Mouse (Mus musculus): ENCODE measurements around the gene Dnah17. TPM values are rescaled to one million over a fixed set of nuclear protein-coding genes. Genes with fewer than 3 reads are reported as not detected.

Dnah17 gene
- polyA plus RNA-seq, 1 experiment from 2014 or later = 0.06 TPM

DNA sequence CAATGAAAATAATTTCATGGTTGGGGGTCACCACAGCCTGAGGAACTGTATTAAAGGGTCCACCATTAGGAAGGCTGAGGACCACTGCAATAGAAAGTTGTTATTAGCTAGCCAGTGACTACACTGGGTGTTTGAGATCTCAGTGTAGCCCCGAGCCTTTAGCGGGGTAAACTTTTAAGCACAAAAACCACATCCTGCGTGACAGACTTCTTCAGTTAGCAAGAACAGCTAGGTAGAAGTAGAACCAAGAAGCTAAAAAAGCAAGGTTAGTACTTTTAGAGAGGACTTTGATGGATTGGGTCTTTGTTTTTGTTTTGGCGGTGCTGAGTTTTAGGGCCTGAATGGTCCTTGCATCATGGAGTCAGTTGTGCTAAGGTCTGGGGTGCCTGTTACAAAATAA, 13.3 kb upstream of the Dnah17 start:
- H3K27ac ChIP-seq = no peak overlapping the region
- WGBS = 93% methylated on average over 4 of the region's 4 CpGs

DNA sequence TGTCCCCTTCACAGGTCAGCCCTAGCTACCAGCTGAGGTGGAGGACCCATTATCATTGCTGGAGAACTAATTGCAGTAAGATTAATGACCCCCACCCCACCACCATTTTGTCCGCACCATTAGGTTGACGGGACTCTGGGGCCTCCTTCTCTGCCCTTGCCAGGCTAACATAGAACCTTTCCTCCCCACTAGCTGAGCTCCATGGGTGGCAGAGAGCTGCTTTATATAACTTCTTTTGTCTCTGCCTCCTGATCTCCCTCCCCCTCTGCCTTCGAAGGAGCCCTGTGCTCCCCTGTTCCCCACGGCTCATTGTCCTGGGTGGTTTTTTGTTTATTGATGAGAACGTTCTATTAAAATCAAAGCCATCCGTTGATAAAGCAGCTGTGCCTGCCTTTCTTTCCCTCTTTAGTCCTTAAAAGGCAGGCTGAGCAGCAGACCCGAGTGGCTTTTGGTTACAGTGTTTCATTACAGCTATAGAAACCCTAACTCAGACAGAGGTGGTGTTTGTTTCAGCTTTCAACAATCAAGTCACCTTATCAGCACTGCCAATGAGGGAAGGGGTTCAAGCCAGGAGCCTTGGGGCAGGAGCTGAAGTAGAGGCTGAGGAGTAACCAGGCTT, 12.2 kb upstream of the Dnah17 start:
- no peaks in the 10 kb centered on the region for H3K9me3 ChIP-seq (replicated peaks)
- ATAC-seq (replicated peaks; ENCODE audit: insufficient number of reproducible peaks, insufficient read depth, low FRiP score, low read depth) = no peak
- H3K9ac ChIP-seq = no peak overlapping the region
- no peaks in the 10 kb centered on the region for H3K27me3 ChIP-seq
- H3K27ac ChIP-seq = peak overlapping the region; percentile 38; the same call in 1 of the 2 replicates
- peaks cover 23% of the 10 kb centered on the region for H3K4me1 ChIP-seq (replicated peaks)
- H3K4me2 ChIP-seq = no peak overlapping the region
- 33% methylated on average over 7 of the region's 7 CpGs for WGBS
- H3K36me3 ChIP-seq = no peaks in the 10 kb centered on the region
- no peak overlapping the region for H3K4me3 ChIP-seq

More for the DNA sequence above, 13.3 kb upstream of the Dnah17 start:
- Histone ChIP-seq H3K36me3 (no peaks in the 10 kb centered on the region), H3K9me3 (replicated peaks) (no peaks in the 10 kb centered on the region), H3K4me1 (replicated peaks) (peaks cover 23% of the 10 kb centered on the region), H3K27me3 (no peaks in the 10 kb centered on the region), H3K9ac (no peak overlapping the region), H3K4me3 (no peak overlapping the region), H3K4me2 (no peak overlapping the region)
- ATAC-seq (replicated peaks; ENCODE audit: insufficient number of reproducible peaks, insufficient read depth, low FRiP score, low read depth) = no peak

DNA sequence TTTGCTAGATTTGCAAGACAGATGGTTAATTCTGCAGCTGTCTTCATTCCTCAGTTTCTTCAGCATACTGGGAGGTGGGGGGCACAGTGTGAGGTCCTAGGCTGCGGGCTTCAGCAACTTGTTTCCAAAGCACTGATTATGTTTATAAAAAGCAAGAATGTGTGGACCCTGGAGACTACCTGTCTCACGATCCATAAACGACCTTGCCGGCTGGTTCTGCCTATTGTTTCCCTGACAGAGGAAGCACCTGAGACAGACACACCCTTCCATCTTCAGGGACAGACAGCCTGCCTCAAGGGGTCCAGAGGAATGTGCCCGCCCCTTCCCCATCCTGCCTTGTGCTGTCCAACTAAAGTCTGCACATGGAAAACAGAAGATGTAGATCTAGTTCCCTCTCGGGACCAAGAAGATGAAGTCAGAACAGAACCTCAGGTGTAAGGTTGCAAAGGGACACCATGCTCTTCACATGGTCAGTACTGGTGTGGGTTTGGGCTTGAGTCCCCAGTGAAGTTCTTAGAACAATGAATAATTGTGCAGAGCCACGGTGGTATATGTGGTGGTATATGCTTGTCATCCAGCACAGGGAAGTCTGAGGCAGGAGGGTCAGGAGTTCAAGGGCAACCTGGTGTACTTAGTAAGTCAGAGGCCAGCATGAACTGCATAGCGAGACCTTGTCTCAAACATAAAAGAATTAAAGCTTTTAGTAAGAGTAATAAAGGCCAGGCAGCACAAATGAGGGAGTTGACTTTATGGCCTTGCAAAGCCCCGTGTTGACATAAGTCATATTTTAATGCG, 10.5 kb upstream of the Dnah17 start:
- Histone ChIP-seq H3K9ac (no peak overlapping the region), H3K4me2 (no peak overlapping the region), H3K9me3 (replicated peaks) (no peaks in the 10 kb centered on the region), H3K4me1 (replicated peaks) (peaks cover 25% of the 10 kb centered on the region), H3K27me3 (no peaks in the 10 kb centered on the region), H3K4me3 (no peak overlapping the region), H3K27ac (no peak overlapping the region), H3K36me3 (no peaks in the 10 kb centered on the region)
- 61% methylated on average over 10 of the region's 10 CpGs for WGBS
- ATAC-seq (replicated peaks; ENCODE audit: insufficient number of reproducible peaks, insufficient read depth, low FRiP score, low read depth) = no peak

DNA sequence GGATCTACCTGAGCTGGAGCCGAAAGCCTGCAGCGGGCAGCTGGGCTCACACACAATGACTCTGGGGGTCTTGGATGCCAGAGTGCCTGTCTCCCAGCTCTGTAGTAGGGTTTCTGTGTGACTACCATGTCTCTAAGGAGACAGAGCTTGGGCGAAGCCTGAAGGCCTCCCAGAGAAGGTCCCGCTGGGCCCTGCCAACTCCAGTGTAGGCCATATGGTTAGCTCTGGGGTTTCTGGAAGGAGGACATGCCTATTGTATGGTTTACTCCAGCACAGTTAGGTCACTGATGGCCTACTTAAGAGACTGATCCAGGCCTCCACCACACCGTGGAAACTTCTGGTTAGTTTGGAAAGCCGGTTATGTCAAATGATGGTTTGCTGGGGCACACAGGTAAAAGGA, 7.9 kb upstream of the Dnah17 start:
- ATAC-seq (replicated peaks; ENCODE audit: insufficient number of reproducible peaks, insufficient read depth, low FRiP score, low read depth) = no peak
- Histone ChIP-seq H3K27ac (no peak overlapping the region), H3K4me3 (no peak overlapping the region), H3K36me3 (no peaks in the 10 kb centered on the region), H3K4me1 (replicated peaks) (peaks cover 33% of the 10 kb centered on the region), H3K9ac (no peak overlapping the region), H3K9me3 (replicated peaks) (no peaks in the 10 kb centered on the region), H3K27me3 (no peaks in the 10 kb centered on the region), H3K4me2 (no peak overlapping the region)
- 96% methylated on average over 6 of the region's 6 CpGs for WGBS

DNA sequence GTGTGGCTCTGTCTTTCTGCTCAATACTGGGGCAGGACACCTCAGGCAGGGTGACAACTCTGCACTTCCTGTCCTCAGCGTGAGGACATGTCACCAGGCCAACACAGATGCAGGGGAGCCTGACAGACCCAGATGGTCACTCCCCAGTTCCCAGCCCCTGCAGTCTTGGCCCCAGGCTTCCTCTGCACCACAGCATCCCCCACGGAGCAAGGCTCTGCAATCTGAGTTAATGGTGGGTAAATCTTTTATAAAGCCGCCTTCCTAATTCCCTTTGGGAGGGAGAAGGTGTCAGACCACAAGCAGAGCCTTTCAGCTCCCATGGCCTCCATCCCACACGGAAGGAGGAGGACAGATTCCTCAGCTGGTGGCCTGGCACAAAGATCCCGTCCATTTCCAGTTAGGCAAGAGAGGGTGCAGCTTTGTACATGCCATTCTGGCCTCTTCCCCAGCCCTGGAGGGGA, 5.8 kb upstream of the Dnah17 start:
- Histone ChIP-seq H3K36me3 (no peaks in the 10 kb centered on the region), H3K27ac (no peak overlapping the region), H3K27me3 (no peaks in the 10 kb centered on the region), H3K9ac (no peak overlapping the region), H3K9me3 (replicated peaks) (no peaks in the 10 kb centered on the region), H3K4me3 (no peak overlapping the region), H3K4me1 (replicated peaks) (peaks cover 39% of the 10 kb centered on the region), H3K4me2 (no peak overlapping the region)
- ATAC-seq (replicated peaks; ENCODE audit: insufficient number of reproducible peaks, insufficient read depth, low FRiP score, low read depth) = no peak
- 59% methylated on average over 5 of the region's 5 CpGs for WGBS

DNA sequence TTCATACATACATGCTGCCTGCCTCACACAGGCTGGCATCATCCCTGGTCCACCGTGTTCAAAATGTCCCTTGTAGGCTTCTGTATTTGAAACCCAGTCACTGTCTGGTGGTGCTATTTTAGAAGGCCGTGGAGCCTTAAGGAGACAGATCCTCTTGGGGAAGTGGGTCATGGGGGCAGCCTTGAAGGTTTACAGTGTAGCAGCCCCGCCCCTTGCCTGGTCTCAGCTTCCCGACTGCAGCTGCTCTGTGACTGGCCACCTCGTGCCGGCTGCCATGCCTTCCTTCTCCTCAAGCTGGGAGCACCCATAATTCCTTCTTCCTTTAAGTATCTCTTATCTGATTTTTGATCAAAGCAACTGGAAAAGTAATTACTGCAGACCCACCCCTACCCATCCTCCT, 4.8 kb upstream of the Dnah17 start:
- no peak overlapping the region for H3K4me3 ChIP-seq
- H3K36me3 ChIP-seq = no peaks in the 10 kb centered on the region
- H3K27me3 ChIP-seq = no peaks in the 10 kb centered on the region
- 56% methylated on average over 6 of the region's 6 CpGs for WGBS
- H3K27ac ChIP-seq = no peak overlapping the region
- no peak overlapping the region for H3K4me2 ChIP-seq
- H3K4me1 ChIP-seq (replicated peaks) = peaks cover 30% of the 10 kb centered on the region
- no peak for ATAC-seq (replicated peaks; ENCODE audit: insufficient number of reproducible peaks, insufficient read depth, low FRiP score, low read depth)
- no peak overlapping the region for H3K9ac ChIP-seq
- H3K9me3 ChIP-seq (replicated peaks) = no peaks in the 10 kb centered on the region

DNA sequence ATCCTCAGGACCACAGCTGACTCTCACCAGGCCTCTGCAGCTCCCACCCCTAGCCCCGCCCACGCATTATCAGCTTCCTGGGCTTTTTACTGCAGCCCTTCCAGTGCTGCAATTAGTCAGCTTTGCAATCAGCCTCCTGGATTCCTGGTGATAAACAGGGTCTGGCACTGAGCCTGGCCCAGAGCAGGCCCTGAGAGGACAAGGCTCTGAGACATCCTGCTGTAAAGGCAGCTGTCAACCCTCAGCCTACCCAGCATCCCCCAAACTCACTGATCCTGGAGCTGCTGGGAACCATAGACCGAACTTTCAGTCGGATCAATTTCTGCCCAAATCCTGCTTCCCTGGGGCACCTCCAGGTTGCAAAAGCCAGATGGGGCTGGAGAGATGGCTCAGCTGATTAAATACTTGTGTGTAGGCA, 3.3 kb upstream of the Dnah17 start:
- ATAC-seq (replicated peaks; ENCODE audit: insufficient number of reproducible peaks, insufficient read depth, low FRiP score, low read depth) = peak; percentile 56
- Histone ChIP-seq H3K9me3 (replicated peaks) (no peaks in the 10 kb centered on the region), H3K9ac (no peak overlapping the region), H3K27ac (peak overlapping the region; percentile 70), H3K27me3 (no peaks in the 10 kb centered on the region), H3K4me2 (no peak overlapping the region), H3K4me3 (no peak overlapping the region), H3K4me1 (replicated peaks) (peaks cover 30% of the 10 kb centered on the region), H3K36me3 (no peaks in the 10 kb centered on the region)
- 15% methylated on average over 4 of the region's 4 CpGs for WGBS

DNA sequence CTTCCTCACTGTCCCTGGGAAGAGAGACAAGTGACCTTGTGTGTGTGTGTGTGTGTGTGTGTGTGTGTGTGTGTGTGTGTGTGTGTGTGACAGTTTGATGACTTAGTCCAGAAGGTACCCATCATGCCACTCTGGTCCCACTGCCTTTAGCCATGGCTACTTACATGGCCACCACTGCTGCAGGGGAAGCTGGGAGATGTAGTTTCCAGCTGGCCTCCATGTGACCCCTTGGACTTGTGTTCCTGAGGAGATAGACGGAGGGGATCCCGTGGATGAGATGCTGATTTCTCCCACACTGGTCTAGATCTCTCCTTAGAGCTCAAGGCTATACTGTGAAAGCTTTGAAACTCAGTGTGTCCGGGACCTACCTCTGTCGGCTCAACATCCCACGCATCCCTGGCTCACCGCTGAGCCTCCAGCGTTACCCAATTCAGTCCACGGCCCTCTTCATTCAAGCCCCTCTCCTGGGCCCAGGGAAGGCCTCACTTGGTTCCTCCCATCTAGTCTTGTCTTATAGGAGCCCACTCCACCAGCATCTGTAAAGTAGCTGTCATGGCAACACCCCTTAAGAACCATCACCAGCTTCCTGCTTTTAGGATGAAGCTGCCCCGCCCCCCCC, 2.8 kb upstream of the Dnah17 start:
- H3K9ac ChIP-seq = no peak overlapping the region
- no peak overlapping the region for H3K4me3 ChIP-seq
- no peak overlapping the region for H3K4me2 ChIP-seq
- H3K27ac ChIP-seq = peak overlapping the region; percentile 70
- peaks cover 30% of the 10 kb centered on the region for H3K4me1 ChIP-seq (replicated peaks)
- H3K9me3 ChIP-seq (replicated peaks) = no peaks in the 10 kb centered on the region
- WGBS = 49% methylated on average over 9 of the region's 9 CpGs
- ATAC-seq (replicated peaks; ENCODE audit: insufficient number of reproducible peaks, insufficient read depth, low FRiP score, low read depth) = 0 out of 2 replicates have a peak, but pooled peaks have one; percentile 2
- H3K36me3 ChIP-seq = no peaks in the 10 kb centered on the region
- H3K27me3 ChIP-seq = no peaks in the 10 kb centered on the region

DNA sequence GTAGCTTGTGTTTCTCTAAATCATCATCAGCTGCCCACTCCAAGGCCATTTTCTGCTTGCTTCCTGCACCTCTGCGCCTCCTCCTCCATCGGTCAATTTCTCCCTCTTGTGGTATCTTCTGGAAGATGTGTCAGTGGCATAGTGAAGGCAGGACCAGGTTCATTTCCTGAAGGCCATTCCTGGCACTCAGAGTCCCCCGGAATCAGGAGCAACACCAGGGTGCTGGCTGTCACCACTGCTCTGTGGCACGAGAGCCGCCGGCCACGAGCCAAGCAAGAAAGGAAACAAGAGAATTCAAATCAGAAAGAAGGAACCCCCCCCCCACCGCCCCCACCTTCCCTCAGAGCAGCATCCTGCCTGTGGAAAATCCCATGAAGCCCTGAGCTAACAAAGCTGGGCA, 1.7 kb upstream of the Dnah17 start:
- no peak overlapping the region for H3K4me2 ChIP-seq
- no peak overlapping the region for H3K9ac ChIP-seq
- no peak for ATAC-seq (replicated peaks; ENCODE audit: insufficient number of reproducible peaks, insufficient read depth, low FRiP score, low read depth)
- H3K4me1 ChIP-seq (replicated peaks) = peaks cover 30% of the 10 kb centered on the region
- H3K27me3 ChIP-seq = no peaks in the 10 kb centered on the region
- no peak overlapping the region for H3K4me3 ChIP-seq
- WGBS = 48% methylated on average over 8 of the region's 8 CpGs
- H3K27ac ChIP-seq = peak overlapping the region; percentile 70
- H3K36me3 ChIP-seq = no peaks in the 10 kb centered on the region
- no peaks in the 10 kb centered on the region for H3K9me3 ChIP-seq (replicated peaks)

DNA sequence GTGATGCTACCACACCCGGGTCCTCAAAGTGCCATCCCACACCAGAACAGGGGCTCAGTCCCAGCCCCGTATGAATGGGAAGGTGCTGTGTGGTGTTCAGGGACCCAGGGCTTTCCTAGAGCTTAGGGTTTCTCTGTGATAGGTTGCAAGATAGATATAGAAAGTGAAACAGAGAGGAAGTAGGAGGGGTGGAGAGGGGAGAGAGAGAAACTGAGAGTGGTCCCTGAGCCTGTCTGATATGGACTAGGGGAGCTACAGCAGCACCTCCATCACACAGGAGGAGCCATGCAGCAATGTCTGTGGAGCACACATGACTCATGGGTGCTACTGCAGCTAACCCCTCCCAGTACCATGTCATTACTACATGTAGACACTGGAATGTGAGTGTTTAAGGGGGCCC, 622 bp downstream of the Dnah17 start:
- H3K9me3 ChIP-seq (replicated peaks) = no peaks in the 10 kb centered on the region
- no peak overlapping the region for H3K27ac ChIP-seq
- no peaks in the 10 kb centered on the region for H3K36me3 ChIP-seq
- H3K4me2 ChIP-seq = no peak overlapping the region
- peaks cover 26% of the 10 kb centered on the region for H3K4me1 ChIP-seq (replicated peaks)
- WGBS = 74% methylated on average over 2 of the region's 2 CpGs
- no peak overlapping the region for H3K9ac ChIP-seq
- no peak overlapping the region for H3K4me3 ChIP-seq
- no peaks in the 10 kb centered on the region for H3K27me3 ChIP-seq
- ATAC-seq (replicated peaks; ENCODE audit: insufficient number of reproducible peaks, insufficient read depth, low FRiP score, low read depth) = no peak

DNA sequence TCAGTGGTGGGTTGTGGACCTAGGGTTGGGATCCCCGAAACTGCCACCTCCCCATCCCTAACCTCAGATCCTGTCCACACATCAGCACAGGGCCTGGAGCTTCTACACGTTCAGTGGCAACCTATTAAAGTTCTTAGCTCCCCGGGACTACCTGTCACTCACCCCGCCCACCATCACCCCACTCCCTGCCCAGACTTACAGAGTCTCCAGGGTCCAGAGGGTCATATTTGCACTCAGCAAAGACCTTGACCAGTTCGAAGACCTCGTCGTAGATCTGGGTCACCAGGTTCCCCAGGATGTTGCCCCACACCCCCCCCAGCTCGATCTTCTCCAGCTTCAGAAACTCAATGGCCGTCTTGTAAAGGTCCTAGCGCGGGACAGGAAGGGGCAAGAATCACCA, 8.8 kb downstream of the Dnah17 start:
- Histone ChIP-seq H3K4me2 (no peak overlapping the region), H3K9ac (no peak overlapping the region), H3K9me3 (replicated peaks) (no peaks in the 10 kb centered on the region), H3K4me1 (replicated peaks) (peaks cover 15% of the 10 kb centered on the region), H3K36me3 (no peaks in the 10 kb centered on the region), H3K4me3 (no peak overlapping the region), H3K27ac (no peak overlapping the region), H3K27me3 (no peaks in the 10 kb centered on the region)
- ATAC-seq (replicated peaks; ENCODE audit: insufficient number of reproducible peaks, insufficient read depth, low FRiP score, low read depth) = no peak
- 84% methylated on average over 11 of the region's 11 CpGs for WGBS
